Mouse (Mus musculus) hindlimb bud, embryonic 11.5 days (tissue): ENCODE data around the gene Cartpt.
"Not testable (repeated sequence)": the region's sequence is repeated elsewhere in the genome, so short reads cannot be mapped to it uniquely, and the experiment has no call there.

Experiments used
- DNase-seq: peaks from one replicate; pipeline ENCODE4 v3.0.0-alpha.2; 2012; ENCODE audit warnings: low read depth, low spot score; ENCODE audit errors: extremely low spot score

The Cartpt gene

GRCm38 (mm10) chr13:99900965-99901364 is at the start of gene Cartpt:
Gene Cartpt, minus strand, starts transcription at chr13:99901091.
- DNase-seq, result no peak

DNA sequence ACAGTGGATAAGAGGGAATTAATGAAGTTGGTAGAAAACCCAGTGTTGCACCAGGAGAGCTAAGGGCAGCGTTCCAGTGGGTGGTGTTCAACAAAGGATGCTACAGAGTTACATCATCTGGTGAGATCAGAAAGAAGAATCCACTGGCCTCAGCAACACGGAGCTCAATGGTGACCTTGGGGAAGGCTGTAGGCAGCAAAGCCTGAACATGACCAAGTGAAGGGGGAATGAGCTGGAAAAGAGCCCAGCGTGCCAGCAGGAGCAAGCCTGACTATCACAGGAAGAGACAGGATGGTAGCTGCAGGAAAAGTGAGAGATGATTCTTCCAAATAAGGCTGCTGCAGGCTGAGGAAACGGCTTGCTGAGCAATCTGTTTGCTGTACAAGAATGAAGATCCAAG is 46.5 kb upstream of the Cartpt start:
- DNase-seq, result no peak

GRCm38 (mm10) chr13:99943525-99943924 is 42.6 kb upstream of the Cartpt start:
- DNase-seq, result no peak

- DNase-seq, result peak; percentile 56
These were observed 39.7 kb upstream of the Cartpt start for GRCm38 (mm10) chr13:99940601-99941000.

DNA sequence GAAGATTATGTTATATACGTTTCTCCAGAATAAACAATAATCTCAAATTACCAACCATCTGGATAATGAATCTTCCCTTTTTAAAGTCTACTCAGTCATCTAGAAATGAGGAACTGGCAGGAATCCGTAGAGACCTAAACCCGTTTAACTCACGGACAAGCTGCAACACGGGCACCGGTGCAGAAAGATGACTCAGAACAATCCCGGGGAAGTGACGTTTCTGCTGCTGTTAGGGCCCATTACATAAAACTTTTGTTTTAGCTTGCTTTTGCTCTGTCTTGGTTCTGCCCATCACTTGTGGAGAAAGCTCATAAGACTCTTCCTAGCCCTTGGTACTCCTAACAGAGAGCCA is 38.4 kb upstream of the Cartpt start:
- DNase-seq, result no peak

GRCm38 (mm10) chr13:99938606-99939319 is 37.9 kb upstream of the Cartpt start:
- no peak for DNase-seq

DNA sequence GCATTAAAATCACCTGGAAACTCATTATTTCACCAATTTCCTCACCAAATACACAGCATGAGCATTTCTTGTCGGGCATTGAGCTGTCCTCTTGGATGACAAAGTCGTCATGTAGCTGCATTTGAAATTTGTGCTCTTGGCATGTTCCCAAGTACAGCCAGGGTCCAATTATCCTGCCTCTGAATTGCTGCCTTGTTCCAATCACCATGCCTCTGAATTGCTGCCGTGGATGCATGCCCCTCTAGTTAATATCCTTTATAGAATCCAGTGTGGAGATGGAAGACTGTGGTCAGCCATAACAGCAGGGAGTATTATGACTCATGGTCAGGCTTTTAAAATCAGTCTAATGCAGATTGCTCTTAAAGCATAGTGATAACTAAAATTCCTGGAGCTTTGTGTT is 36.9 kb upstream of the Cartpt start:
- no peak for DNase-seq

DNA sequence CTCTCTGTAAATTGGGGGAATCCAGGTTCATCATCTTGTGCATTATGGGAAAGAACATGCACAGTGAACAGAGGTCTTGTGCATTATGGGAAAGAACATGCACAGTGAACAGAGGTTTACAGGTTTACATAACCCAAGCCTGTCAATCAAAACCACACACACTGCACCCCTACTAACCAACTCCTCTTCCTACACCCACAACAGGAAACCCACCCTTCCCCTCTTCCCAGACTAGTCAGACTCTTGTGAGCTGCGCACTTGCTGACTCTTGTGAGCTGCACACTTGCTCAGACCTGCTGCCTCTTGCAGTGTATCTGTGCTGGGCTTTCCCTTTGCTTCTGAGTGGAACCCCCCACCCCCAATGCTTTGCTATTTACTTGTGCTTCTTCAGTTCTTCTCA is 31.5 kb upstream of the Cartpt start:
- no peak for DNase-seq

DNA sequence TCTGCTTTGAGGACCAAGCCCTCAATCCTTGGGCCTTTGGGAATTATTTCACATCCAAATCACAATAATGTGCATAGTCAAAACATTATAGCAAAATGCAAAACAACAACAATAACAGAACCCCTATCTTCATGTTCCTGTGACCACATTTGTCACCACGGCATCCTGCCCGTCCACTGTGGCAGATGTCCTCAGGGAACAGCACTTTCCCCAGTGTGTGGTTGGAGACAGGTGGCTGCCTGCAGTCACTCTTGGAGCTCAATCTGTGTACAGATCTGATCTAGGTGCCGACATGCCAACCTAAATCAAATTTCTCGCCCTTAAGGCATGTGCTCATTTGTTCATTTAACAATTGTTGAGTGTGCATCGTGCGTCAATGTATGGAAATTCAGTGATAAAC is 30.6 kb upstream of the Cartpt start:
- no peak for DNase-seq

GRCm38 (mm10) chr13:99926249-99926648 is 25.4 kb upstream of the Cartpt start:
- no peak for DNase-seq

GRCm38 (mm10) chr13:99915632-99916031 is 14.7 kb upstream of the Cartpt start:
- DNase-seq, result no peak

GRCm38 (mm10) chr13:99900557-99900892 is 366 bp downstream of the Cartpt start:
- peak; percentile 46 for DNase-seq

GRCm38 (mm10) chr13:99899670-99900556 is 978 bp downstream of the Cartpt start:
- no peak for DNase-seq

DNA sequence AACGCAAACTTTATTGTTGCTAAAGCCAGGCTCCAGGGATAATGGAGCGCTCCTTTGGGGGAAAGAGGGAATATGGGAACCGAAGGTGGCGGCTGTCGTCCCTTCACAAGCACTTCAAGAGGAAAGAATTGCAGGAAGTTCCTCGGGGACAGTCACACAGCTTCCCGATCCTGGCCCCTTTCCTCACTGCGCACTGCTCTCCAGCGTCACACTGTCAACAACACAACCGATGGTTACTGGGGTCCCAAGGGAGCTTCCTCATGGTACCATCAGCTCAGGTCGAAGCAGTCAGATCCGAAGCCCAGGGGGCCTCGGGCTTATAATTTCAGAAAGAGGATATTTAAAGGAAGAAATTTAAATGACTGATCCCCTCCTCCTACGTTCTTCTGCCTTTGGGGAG is 2.1 kb downstream of the Cartpt start:
- no peak for DNase-seq

GRCm38 (mm10) chr13:99885636-99886035 is 15.3 kb downstream of the Cartpt start:
- DNase-seq, result no peak

- not testable (repeated sequence) for DNase-seq
These were observed 19.1 kb downstream of the Cartpt start for GRCm38 (mm10) chr13:99881774-99882173.

DNA sequence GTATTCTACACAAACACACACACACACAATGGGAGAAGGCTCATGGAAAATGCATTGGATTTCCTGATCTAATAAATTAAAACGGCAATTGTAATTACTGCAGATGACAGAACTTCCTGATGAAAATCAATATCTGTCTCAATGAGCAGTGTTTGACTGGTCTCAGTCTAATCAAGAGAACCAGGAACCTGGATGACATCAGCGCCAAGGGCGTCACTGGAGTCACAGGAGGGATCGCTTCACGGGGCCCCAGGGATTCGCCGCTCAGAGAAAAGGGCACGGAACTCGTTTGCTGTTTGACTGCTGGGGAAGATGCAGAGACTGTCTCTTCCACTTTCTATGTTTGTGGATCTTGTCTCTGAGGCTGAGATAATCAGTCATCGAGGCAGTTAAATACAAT is 21.2 kb downstream of the Cartpt start:
- DNase-seq, result no peak

GRCm38 (mm10) chr13:99872059-99872458 is 28.8 kb downstream of the Cartpt start:
- DNase-seq, result no peak

GRCm38 (mm10) chr13:99868438-99868837 is 32.5 kb downstream of the Cartpt start:
- no peak for DNase-seq

DNA sequence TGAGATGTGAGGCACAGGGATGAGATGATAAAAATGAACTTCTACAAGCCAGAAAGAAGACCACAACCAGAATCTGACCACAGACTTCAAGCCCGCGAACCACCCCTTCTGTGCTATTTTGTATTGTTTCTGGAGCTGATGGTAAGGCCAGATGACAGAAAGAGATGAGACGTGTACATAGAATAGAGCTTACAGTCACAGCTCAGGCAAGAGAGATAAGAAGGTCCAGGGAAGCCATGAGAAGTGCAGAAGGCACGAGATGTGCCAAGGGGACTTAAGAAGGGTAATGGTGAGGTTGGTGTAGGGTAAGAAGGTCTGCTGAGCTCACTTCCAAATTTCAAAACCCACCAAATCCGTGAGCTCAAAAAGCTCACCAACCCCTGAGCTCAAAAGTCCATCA is 36.6 kb downstream of the Cartpt start:
- DNase-seq, result no peak

- DNase-seq, result no peak
These were observed 40.2 kb downstream of the Cartpt start for GRCm38 (mm10) chr13:99860670-99861069.

DNA sequence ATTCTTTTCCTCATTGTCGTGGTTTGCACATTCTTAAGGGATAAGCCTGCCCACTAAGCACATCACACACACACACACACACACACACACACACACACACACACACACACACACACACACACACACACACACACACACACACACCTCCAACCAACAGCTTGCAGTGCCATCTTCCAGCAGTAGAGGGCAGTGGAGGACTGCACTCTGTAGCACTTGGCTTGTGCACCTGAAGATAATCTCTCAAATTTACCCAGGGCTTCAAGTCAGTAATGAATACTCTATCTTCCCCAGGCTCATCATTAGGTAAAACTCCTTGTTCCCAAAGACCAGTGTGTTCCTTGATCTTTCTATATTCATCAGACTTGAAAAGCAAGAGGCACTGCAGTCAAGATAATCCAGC is 41.8 kb downstream of the Cartpt start:
- DNase-seq, result peak; percentile 58
